Mouse (Mus musculus) left cerebral cortex, adult 18-20 months (tissue): ENCODE data around the gene Ncbp1. TPM values are rescaled to one million over a fixed set of nuclear protein-coding genes. Genes with fewer than 3 reads are reported as not detected.

Source experiments
- DNase-seq, 2 experiments: peaks; one replicate each; pipeline ENCODE4 v3.0.0; 2021 to 2022; ENCODE audit warnings: low spot score in 2 of 2, mixed read lengths in 1 of 2
- long read RNA-seq, 2 experiments: library from polyadenylated mRNA; stranded (forward); transcript quantifications; one replicate each; pipeline ENCODE4 v2.0.0; 2021
- total RNA-seq, 2 experiments: library from RNA; stranded (reverse); gene quantifications; 2 replicates each; pipeline ENCODE4 v1.2.3; 2021

Gene Ncbp1
- total RNA-seq, result 10 to 100 TPM; 43.2 to 50.0 TPM
- long read RNA-seq, experiment 1, transcript Ncbp1-201 (23 exons, 3,010 nt), result major isoform, 27 of 44 reads
- long read RNA-seq, experiment 1, partial matches to known transcripts, result 7 of 44 reads
- long read RNA-seq, experiment 1, other reads (novel, unspliced or antisense), result 10 of 44 reads
- long read RNA-seq, experiment 2, transcript Ncbp1-201 (23 exons, 3,010 nt), result major isoform, 24 of 44 reads
- long read RNA-seq, experiment 2, partial matches to known transcripts, result 7 of 44 reads
- long read RNA-seq, experiment 2, other reads (novel, unspliced or antisense), result 13 of 44 reads

- DNase-seq, result peak; percentile 89 to 93
These were observed at the start of gene Ncbp1, which contains the start of gene Tstd2 for GRCm38 (mm10) chr4:46138287-46139222. Gene Ncbp1 (plus strand): TSS chr4:46138613. Gene Tstd2 (minus strand): TSS chr4:46138694.

- DNase-seq, result no peak
These were observed 48.8 kb upstream of the Ncbp1 start for GRCm38 (mm10) chr4:46089524-46090125.

GRCm38 (mm10) chr4:46092429-46093076 is 45.9 kb upstream of the Ncbp1 start:
- peak; percentile 43 to 54 for DNase-seq

- DNase-seq, result peak in 1 of 2 experiments; percentile 34
These were observed 43.2 kb upstream of the Ncbp1 start for GRCm38 (mm10) chr4:46094916-46095825.

- no peak for DNase-seq
These were observed 42.6 kb upstream of the Ncbp1 start for GRCm38 (mm10) chr4:46095826-46096159.

- DNase-seq, result no peak
These were observed 41.9 kb upstream of the Ncbp1 start for GRCm38 (mm10) chr4:46096546-46096945.

- no peak for DNase-seq
These were observed 40.8 kb upstream of the Ncbp1 start for GRCm38 (mm10) chr4:46097591-46097990.

GRCm38 (mm10) chr4:46099132-46099531 is 39.3 kb upstream of the Ncbp1 start:
- no peak for DNase-seq

- DNase-seq, result no peak
These were observed 37.9 kb upstream of the Ncbp1 start for GRCm38 (mm10) chr4:46100539-46100938.

DNA sequence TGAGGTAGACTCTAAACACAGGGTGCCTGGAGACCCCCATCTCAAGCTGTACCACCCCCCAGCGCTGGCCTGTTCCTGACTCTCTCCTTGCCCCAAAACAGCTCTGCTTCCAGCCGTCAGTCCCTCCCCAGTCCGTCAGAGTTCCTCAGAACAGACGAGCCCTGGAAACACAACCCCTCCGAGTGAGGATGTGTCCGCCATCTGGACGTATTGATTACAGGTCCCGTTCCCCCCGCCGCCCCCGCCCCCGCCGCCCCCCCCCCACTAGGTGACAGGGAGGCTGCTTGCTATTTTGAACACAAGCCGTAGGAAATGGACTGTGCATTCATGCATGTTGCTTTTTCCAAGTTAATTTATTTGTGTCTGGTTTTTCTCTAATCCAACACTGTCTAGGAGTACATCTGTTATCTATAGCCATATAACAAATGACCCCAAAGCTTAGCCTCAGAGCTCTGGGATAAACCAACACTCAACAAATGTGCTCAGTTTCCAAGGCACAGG is 37.2 kb upstream of the Ncbp1 start:
- no peak for DNase-seq

GRCm38 (mm10) chr4:46102078-46102769 is 36.2 kb upstream of the Ncbp1 start:
- no peak for DNase-seq

DNA sequence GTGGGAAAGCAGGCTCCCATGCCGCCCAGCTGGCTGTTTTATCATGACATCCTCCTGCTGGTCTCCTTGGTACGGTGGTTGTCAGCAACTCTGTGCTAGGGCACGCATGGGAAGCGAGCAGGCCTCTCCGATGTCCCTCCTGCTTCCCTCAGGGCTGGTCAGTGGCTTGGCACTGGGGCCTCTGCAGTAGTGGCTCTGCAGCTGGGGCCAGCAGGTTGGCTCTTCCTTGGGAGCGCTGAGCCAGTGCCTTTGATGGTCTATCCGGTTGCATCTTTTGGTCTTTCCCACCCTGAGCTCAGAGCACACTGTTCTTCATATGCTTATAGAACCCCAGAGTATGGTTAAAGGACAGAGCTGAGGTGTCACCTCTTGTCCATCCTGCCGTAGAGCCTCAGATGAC is 28.3 kb upstream of the Ncbp1 start:
- no peak for DNase-seq

- no peak for DNase-seq
These were observed 27.1 kb upstream of the Ncbp1 start for GRCm38 (mm10) chr4:46111361-46111760.

GRCm38 (mm10) chr4:46115308-46115707 is 23.1 kb upstream of the Ncbp1 start:
- DNase-seq, result no peak

DNA sequence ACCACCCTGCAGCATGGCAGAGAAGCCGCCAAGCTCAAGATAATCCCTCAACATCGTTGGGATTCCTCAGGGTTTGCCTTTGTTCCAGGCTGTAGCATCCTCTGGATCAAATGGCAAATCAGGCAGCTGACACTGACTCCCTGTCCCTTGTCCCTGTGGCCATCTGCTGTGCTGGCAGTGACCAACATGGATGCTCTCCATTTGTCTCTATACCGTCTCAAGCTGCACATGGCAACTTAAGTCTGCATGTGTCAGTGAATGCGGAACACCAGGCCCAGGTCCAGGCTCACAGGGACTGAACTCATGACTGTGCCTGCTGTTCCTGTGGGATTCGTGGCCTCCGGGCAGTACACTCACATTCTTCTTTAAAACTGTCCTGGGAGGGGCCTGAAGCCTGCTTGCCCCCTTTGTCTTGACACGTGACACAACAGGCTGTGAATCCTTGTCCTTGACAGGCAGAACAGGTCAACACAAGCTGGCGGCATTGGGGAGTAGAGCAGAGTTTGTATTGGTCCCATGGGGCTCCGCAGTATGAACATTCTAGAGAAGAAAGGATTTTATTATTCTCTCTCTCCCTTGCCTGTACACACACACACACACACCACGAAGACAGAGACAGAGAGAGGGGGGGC is 21.8 kb upstream of the Ncbp1 start:
- no peak for DNase-seq

DNA sequence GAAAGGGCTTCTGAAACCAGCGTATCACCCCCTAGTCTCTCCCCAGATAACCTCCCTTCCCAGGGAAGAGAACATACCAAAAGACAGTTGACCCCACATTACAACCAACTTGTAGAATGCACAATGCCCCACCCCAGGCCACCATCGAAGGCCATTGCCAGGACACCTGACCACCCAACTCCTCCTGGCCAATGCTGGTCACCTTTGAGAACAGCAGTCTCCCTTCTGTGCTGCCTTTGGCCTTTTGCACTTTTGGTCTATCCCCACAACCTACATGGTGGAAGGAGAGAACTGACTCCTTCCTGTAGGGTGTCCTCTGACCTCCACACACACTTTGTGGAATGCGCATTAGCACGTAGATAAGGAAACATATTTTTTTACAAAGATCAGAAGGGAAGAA is 20.9 kb upstream of the Ncbp1 start:
- no peak for DNase-seq

DNA sequence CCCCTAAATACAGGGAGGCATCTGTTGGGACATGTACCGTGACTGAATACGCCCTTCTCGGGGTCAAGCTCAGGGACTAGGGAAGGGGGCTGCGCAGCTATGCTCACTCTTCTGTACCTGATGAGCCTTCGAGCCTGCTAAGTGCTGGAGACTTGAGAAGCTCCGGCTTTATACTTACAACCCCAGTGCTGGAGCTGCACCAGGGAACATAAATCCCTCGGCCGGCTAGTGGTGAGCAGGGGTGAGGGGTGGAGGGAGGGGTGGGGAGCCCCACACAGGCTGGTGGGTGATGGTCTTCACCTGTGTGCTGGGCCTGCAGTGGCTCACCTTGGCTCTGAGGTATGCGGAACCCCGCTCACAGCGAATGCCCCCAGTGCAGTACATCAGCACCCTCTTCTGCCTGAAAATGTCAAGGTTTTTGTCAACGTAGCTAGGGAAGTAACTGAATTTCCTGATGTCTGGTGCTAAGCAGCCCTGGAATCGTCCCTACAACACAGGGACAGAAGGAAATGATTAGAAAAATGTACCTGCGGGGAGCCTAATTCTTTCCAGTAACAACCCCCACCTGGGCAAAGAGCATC is 18.8 kb upstream of the Ncbp1 start:
- no peak for DNase-seq

DNA sequence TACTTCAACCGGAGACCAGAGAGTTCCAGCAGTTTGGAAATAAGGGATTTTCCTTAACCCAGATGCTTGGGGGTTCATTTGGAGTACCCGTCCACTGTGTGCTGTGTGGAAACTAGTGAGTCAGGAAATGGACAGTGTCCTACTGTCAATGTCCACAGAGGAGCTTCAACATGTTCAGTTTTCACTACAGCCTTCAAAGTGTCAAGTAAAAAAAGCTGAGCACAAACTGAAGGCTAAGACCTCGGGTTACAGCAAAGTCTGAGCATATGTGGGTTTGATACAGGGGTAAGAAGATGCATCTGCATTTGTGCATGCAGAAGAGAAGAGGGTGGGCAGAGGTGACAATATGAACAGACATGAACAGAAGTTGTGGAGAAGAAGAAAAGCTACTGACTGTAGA is 17.6 kb upstream of the Ncbp1 start:
- DNase-seq, result no peak

DNA sequence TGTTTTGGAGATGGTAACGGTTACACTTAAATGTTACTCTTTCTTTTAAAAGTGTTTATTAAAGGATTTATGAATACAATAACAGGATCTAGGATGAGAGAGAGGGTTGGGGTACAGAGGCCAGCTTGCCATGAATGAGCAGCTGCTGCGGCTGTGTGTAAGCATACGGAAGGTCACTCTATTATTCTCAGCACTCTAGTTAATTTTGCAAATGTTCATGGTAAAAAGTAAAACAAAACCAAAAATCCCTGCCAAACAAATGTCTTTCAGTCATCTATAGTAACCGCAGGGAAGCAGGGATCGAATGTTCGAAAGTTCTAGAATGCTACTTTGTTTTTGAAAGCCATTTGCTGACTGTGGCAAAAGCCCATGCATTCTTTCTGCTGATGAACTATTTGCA is 15.1 kb upstream of the Ncbp1 start:
- DNase-seq, result no peak
